Mouse (Mus musculus) right cerebral cortex, postnatal 36 days (tissue): Measurements from ENCODE around the gene Ccdc167.
A peak's percentile ranks its signal among the peaks of the same experiment; 100 is the strongest.

ENCODE experiments used
- DNase-seq, 2 experiments: peaks; one replicate each; pipeline ENCODE4 v3.0.0; 2022; ENCODE audit warnings: low spot score in 2 of 2, mixed read lengths in 1 of 2

The Ccdc167 gene

GRCm38 (mm10) chr17:29686771-29687170 lies 30.1 kb downstream of the Ccdc167 start:
- DNase-seq = no peak

GRCm38 (mm10) chr17:29684275-29684674 lies 32.6 kb downstream of the Ccdc167 start:
- DNase-seq = no peak

GRCm38 (mm10) chr17:29683127-29683526 lies 33.7 kb downstream of the Ccdc167 start:
- DNase-seq = no peak

- DNase-seq = no peak
Observed at GRCm38 (mm10) chr17:29682261-29682660, 34.6 kb downstream of the Ccdc167 start.

GRCm38 (mm10) chr17:29681669-29682068 lies 35.2 kb downstream of the Ccdc167 start:
- no peak for DNase-seq

GRCm38 (mm10) chr17:29680921-29681320 lies 35.9 kb downstream of the Ccdc167 start:
- DNase-seq = no peak

GRCm38 (mm10) chr17:29680174-29680573 lies 36.7 kb downstream of the Ccdc167 start:
- no peak for DNase-seq

GRCm38 (mm10) chr17:29679038-29679767 lies 37.6 kb downstream of the Ccdc167 start:
- no peak for DNase-seq

- no peak for DNase-seq
Observed at GRCm38 (mm10) chr17:29678526-29678925, 38.3 kb downstream of the Ccdc167 start.

- no peak for DNase-seq
Observed at GRCm38 (mm10) chr17:29673325-29673724, 43.5 kb downstream of the Ccdc167 start.

GRCm38 (mm10) chr17:29671021-29671420 lies 45.8 kb downstream of the Ccdc167 start:
- DNase-seq = no peak

GRCm38 (mm10) chr17:29669936-29670335 lies 46.9 kb downstream of the Ccdc167 start:
- no peak for DNase-seq

- DNase-seq = no peak
Observed at GRCm38 (mm10) chr17:29669030-29669429, 47.8 kb downstream of the Ccdc167 start.

GRCm38 (mm10) chr17:29668051-29668986 lies 48.5 kb downstream of the Ccdc167 start:
- DNase-seq = peak; percentile 37 to 50

GRCm38 (mm10) chr17:29662145-29662544 lies 54.7 kb downstream of the Ccdc167 start:
- DNase-seq = no peak

- DNase-seq = peak in 1 of 2 experiments; percentile 20
Observed at GRCm38 (mm10) chr17:29660762-29661391, 56.0 kb downstream of the Ccdc167 start.

GRCm38 (mm10) chr17:29660076-29660761 lies 56.6 kb downstream of the Ccdc167 start, which contains the start of gene Cmtr1:
Gene Cmtr1, plus strand, starts transcription at chr17:29660595.
- DNase-seq = peak; percentile 91 to 92

GRCm38 (mm10) chr17:29658249-29658648 lies 58.6 kb downstream of the Ccdc167 start:
- no peak for DNase-seq

GRCm38 (mm10) chr17:29642219-29642618 lies 74.6 kb downstream of the Ccdc167 start:
- no peak for DNase-seq

GRCm38 (mm10) chr17:29640971-29641370 lies 75.9 kb downstream of the Ccdc167 start:
- no peak for DNase-seq

GRCm38 (mm10) chr17:29637895-29638294 lies 78.9 kb downstream of the Ccdc167 start:
- no peak for DNase-seq
